Comparison of ENCODE assay signal across 35 mouse cellular contexts in genomic region chr19:56621876-56622275, GRCm38 (mm10).
"Had no signal": no experiment of that assay in that cellular context is flagged by ENCODE, and none has a peak within 500 bp of the region (broad histone marks: within the 10 kb centered on the region; RNA-seq: fewer than 3 reads in every experiment).

No protein-coding gene starts in this region.

- DNase-seq: heart, postnatal 10 days; heart, postnatal 14 days; heart, postnatal 36 days; heart, postnatal 4 days; kidney, adult 11 months; kidney, adult 18-20 months; kidney, adult 2 months; kidney, adult 8-10 months; kidney, adult 9 months; kidney, postnatal 10 days; kidney, postnatal 14 days; kidney, postnatal 25 days; kidney, postnatal 36 days; kidney, postnatal 4 days; layer of hippocampus, adult 9-11 months; layer of hippocampus, postnatal 36 days had no signal

- H3K9me3 ChIP-seq: heart, embryonic 10.5 days; heart, embryonic 12.5 days; heart, embryonic 13.5 days; heart, embryonic 15.5 days; hindbrain, embryonic 10.5 days; hindbrain, embryonic 12.5 days; hindbrain, embryonic 13.5 days; hindbrain, embryonic 15.5 days; intestine, embryonic 15.5 days; kidney, embryonic 15.5 days had no signal

- H3K4me3 ChIP-seq: heart, embryonic 10.5 days; heart, embryonic 12.5 days; heart, embryonic 13.5 days; heart, embryonic 15.5 days; hindbrain, embryonic 10.5 days; hindbrain, embryonic 12.5 days; hindbrain, embryonic 13.5 days; hindbrain, embryonic 15.5 days; intestine, embryonic 15.5 days; kidney, embryonic 15.5 days; layer of hippocampus, adult 2 months had no signal

- H3K36me3 ChIP-seq: heart, embryonic 10.5 days; heart, embryonic 12.5 days; heart, embryonic 13.5 days; heart, embryonic 15.5 days; hindbrain, embryonic 10.5 days; hindbrain, embryonic 12.5 days; hindbrain, embryonic 13.5 days; hindbrain, embryonic 15.5 days; intestine, embryonic 15.5 days; kidney, embryonic 15.5 days had no signal

- H3K4me1 ChIP-seq: heart, embryonic 10.5 days; heart, embryonic 12.5 days; hindbrain, embryonic 15.5 days; intestine, embryonic 15.5 days; kidney, embryonic 15.5 days had no signal

- H3K27me3 ChIP-seq: heart, embryonic 12.5 days; heart, embryonic 15.5 days; hindbrain, embryonic 12.5 days; hindbrain, embryonic 13.5 days; hindbrain, embryonic 15.5 days; intestine, embryonic 15.5 days had no signal

- ATAC-seq: hindbrain, embryonic 16.5 days; hindbrain, postnatal 0 days; inflammation-experienced regulatory T-cells, adult 6 months; intestine, embryonic 15.5 days; intestine, embryonic 16.5 days; intestine, postnatal 0 days had no signal

- H3K27ac ChIP-seq: heart, embryonic 10.5 days; heart, embryonic 13.5 days; heart, embryonic 15.5 days; hindbrain, embryonic 10.5 days; hindbrain, embryonic 12.5 days; hindbrain, embryonic 13.5 days; hindbrain, embryonic 14.5 days; hindbrain, embryonic 15.5 days; hindbrain, postnatal 0 days; intestine, embryonic 15.5 days; kidney, embryonic 15.5 days; kidney, postnatal 0 days; layer of hippocampus, adult 2 months had no signal

- H3K9ac ChIP-seq: heart, embryonic 12.5 days; heart, embryonic 13.5 days; heart, embryonic 15.5 days; hindbrain, embryonic 12.5 days; hindbrain, embryonic 13.5 days; hindbrain, embryonic 14.5 days; hindbrain, embryonic 15.5 days; intestine, embryonic 15.5 days; kidney, embryonic 15.5 days had no signal

- H3K4me2 ChIP-seq: heart, embryonic 11.5 days; heart, embryonic 12.5 days; heart, embryonic 13.5 days; heart, embryonic 15.5 days; hindbrain, embryonic 12.5 days; hindbrain, embryonic 13.5 days; hindbrain, embryonic 14.5 days; hindbrain, embryonic 15.5 days; intestine, embryonic 15.5 days; kidney, embryonic 15.5 days had no signal
